Mouse (Mus musculus) 3134 (cell line): ENCODE data around the gene Olfr458.
"Not testable (repeated sequence)": the region's sequence is repeated elsewhere in the genome, so short reads cannot be mapped to it uniquely, and the experiment has no call there.

Experiments used
- DNase-seq: peaks from one replicate; pipeline ENCODE4 v3.0.0-alpha.2; 2011; ENCODE audit warnings: low spot score; ENCODE audit not compliant: insufficient read length; ENCODE audit errors: extremely low read depth

The Olfr458 gene

GRCm38 (mm10) chr6:42465096-42465495 lies at the start of gene Olfr458:
Gene Olfr458 (minus strand): TSS chr6:42465196.
- DNase-seq, result no peak

GRCm38 (mm10) chr6:42513461-42513860 lies 48.5 kb upstream of the Olfr458 start:
- no peak for DNase-seq

GRCm38 (mm10) chr6:42509311-42509710 lies 44.3 kb upstream of the Olfr458 start:
- DNase-seq, result no peak

GRCm38 (mm10) chr6:42503478-42503877 lies 38.5 kb upstream of the Olfr458 start:
- DNase-seq, result no peak

- peak; percentile 11 for DNase-seq
Measured at GRCm38 (mm10) chr6:42489731-42490130, 24.7 kb upstream of the Olfr458 start.

GRCm38 (mm10) chr6:42487114-42487513 lies 22.1 kb upstream of the Olfr458 start, which contains the start of gene Olfr456:
Gene Olfr456 (minus strand): TSS chr6:42487214.
- no peak for DNase-seq

- DNase-seq, result no peak
Measured at GRCm38 (mm10) chr6:42484633-42485032, 19.6 kb upstream of the Olfr458 start.

GRCm38 (mm10) chr6:42476235-42476634 lies 11.2 kb upstream of the Olfr458 start, which contains the start of gene Olfr457:
Gene Olfr457 (minus strand): TSS chr6:42476335.
- no peak for DNase-seq

- DNase-seq, result not testable (repeated sequence)
Measured at GRCm38 (mm10) chr6:42471298-42471697, 6.3 kb upstream of the Olfr458 start.

- DNase-seq, result no peak
Measured at GRCm38 (mm10) chr6:42470542-42470941, 5.5 kb upstream of the Olfr458 start.

- no peak for DNase-seq
Measured at GRCm38 (mm10) chr6:42447381-42447780, 17.6 kb downstream of the Olfr458 start.

- no peak for DNase-seq
Measured at GRCm38 (mm10) chr6:42444491-42444890, 20.5 kb downstream of the Olfr458 start.

GRCm38 (mm10) chr6:42441395-42441794 lies 23.6 kb downstream of the Olfr458 start:
- DNase-seq, result no peak

GRCm38 (mm10) chr6:42435490-42435889 lies 29.5 kb downstream of the Olfr458 start:
- DNase-seq, result no peak

- no peak for DNase-seq
Measured at GRCm38 (mm10) chr6:42434446-42434845, 30.6 kb downstream of the Olfr458 start, which contains the start of gene Tas2r126. Gene Tas2r126 (plus strand): TSS chr6:42434535.

GRCm38 (mm10) chr6:42433554-42433953 lies 31.4 kb downstream of the Olfr458 start:
- DNase-seq, result no peak

GRCm38 (mm10) chr6:42426337-42426736 lies 38.7 kb downstream of the Olfr458 start:
- no peak for DNase-seq

GRCm38 (mm10) chr6:42424472-42424871 lies 40.5 kb downstream of the Olfr458 start:
- no peak for DNase-seq

GRCm38 (mm10) chr6:42421439-42421838 lies 43.6 kb downstream of the Olfr458 start:
- DNase-seq, result no peak

GRCm38 (mm10) chr6:42419443-42419842 lies 45.6 kb downstream of the Olfr458 start:
- DNase-seq, result peak; percentile 27
